Mouse (Mus musculus): Measurements from ENCODE around the gene Brinp1. TPM values are rescaled to one million over a fixed set of nuclear protein-coding genes. Genes with fewer than 3 reads are reported as not detected.

The Brinp1 gene
- polyA plus RNA-seq, 1 experiment from 2014 or later: 7.6 TPM

- Histone ChIP-seq H3K4me1 (replicated peaks) (no peaks in the 10 kb centered on the region), H3K9me3 (no peaks in the 10 kb centered on the region), H3K36me3 (no peaks in the 10 kb centered on the region), H3K9ac (replicated peaks) (no peak overlapping the region), H3K4me3 (replicated peaks) (no peak overlapping the region), H3K27me3 (no peaks in the 10 kb centered on the region), H3K27ac (no peak overlapping the region), H3K4me2 (no peak overlapping the region)
- WGBS: 83% methylated on average over 3 of the region's 3 CpGs
- ATAC-seq (ENCODE audit: insufficient number of reproducible peaks, insufficient read depth, low FRiP score, low TSS enrichment, low read depth): no peak
Observed at GRCm38 (mm10) chr4:68920127-68920526, 34.1 kb downstream of the Brinp1 start.

GRCm38 (mm10) chr4:68910942-68911341 lies 43.3 kb downstream of the Brinp1 start:
- no peaks in the 10 kb centered on the region for H3K27me3 ChIP-seq
- H3K36me3 ChIP-seq: no peaks in the 10 kb centered on the region
- WGBS: 56% methylated on average over 3 of the region's 3 CpGs
- no peak overlapping the region for H3K4me3 ChIP-seq (replicated peaks)
- H3K4me2 ChIP-seq: no peak overlapping the region
- no peak for ATAC-seq (ENCODE audit: insufficient number of reproducible peaks, insufficient read depth, low FRiP score, low TSS enrichment, low read depth)
- H3K4me1 ChIP-seq (replicated peaks): no peaks in the 10 kb centered on the region
- H3K27ac ChIP-seq: no peak overlapping the region
- H3K9me3 ChIP-seq: no peaks in the 10 kb centered on the region
- H3K9ac ChIP-seq (replicated peaks): no peak overlapping the region

DNA sequence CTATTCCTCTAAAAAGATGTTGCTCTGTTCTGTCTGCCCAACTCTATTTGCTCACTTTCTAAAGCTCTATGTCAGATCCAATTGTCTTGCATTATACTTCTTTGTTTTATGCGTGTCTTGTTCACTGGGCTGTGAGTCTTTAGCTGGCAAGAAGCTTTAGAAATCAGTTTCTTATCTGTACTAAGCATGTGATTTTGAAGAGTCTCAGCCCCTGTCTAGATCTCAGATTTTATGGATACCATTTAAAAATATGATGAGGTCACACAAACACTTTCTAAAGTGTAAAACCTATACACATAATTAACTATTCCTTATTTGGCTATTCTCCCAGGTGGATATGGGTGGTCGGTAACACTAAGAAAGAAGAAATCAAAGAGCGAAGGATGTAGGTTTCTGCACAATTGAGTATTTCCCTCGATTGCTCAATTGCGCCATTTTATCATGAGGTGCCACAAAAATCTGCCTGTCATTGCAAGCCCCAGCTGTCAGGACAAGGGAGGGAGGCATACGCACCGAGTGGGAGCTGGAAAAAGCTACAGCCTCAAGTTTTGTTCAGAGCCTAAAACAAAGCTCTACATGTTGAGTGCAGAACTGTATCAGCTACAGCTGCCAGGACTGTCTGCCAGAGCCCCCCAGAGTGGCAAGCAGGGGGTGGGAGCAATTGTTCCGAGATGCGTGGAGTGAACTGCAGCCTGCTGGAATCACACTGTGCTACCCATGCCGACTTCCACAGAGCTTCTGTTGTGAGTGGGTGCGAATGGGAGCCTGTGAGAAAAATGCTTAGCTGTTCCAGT lies 47.6 kb downstream of the Brinp1 start:
- Histone ChIP-seq H3K9me3 (no peaks in the 10 kb centered on the region), H3K27ac (no peak overlapping the region), H3K9ac (replicated peaks) (no peak overlapping the region), H3K36me3 (no peaks in the 10 kb centered on the region), H3K4me3 (replicated peaks) (no peak overlapping the region), H3K4me2 (no peak overlapping the region), H3K4me1 (replicated peaks) (no peaks in the 10 kb centered on the region), H3K27me3 (no peaks in the 10 kb centered on the region)
- WGBS: 82% methylated on average over 11 of the region's 11 CpGs
- no peak for ATAC-seq (ENCODE audit: insufficient number of reproducible peaks, insufficient read depth, low FRiP score, low TSS enrichment, low read depth)

DNA sequence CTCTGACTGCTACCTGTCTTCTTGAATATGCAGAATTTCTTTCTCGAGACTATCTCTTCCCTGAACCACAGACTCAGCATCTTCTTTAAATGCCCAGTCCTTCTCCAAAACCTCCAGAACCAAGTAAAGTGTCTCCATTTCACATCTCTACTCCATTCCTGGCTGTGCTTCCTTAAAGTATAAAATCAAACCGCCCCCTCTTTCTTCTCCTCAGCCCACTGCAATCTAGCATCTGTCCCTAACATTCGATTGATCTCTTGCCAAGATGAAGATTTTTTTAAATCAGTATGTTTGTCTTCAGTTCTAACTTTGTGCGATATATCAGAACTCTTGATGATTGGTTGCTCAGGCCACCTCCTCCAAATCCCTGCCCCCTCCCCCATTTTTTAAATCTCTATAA lies 63.7 kb downstream of the Brinp1 start:
- no peaks in the 10 kb centered on the region for H3K36me3 ChIP-seq
- no peak overlapping the region for H3K9ac ChIP-seq (replicated peaks)
- no peak overlapping the region for H3K4me3 ChIP-seq (replicated peaks)
- WGBS: 87% methylated on average over 4 of the region's 4 CpGs
- no peaks in the 10 kb centered on the region for H3K9me3 ChIP-seq
- no peak overlapping the region for H3K4me2 ChIP-seq
- H3K27ac ChIP-seq: no peak overlapping the region
- ATAC-seq (ENCODE audit: insufficient number of reproducible peaks, insufficient read depth, low FRiP score, low TSS enrichment, low read depth): no peak
- H3K4me1 ChIP-seq (replicated peaks): no peaks in the 10 kb centered on the region
- H3K27me3 ChIP-seq: no peaks in the 10 kb centered on the region

DNA sequence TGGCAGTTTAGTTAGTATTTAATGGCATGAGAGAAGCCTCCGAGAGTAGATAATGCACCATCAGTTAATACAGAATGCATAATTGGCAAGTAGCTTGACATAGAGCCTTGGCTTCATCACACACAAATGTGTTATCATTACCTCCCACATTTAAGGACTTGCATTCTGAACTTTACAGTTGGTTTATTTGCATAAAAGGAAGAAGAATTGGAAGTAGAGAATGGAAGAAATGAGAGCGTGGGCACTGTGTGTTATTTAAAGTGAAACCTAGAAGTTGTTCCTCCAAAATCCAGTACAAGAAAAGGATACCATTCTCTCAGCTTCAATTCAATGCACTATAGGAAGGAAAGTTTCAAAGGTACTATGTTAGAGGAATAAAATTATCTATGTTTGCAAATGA lies 67.9 kb downstream of the Brinp1 start:
- no peak overlapping the region for H3K9ac ChIP-seq (replicated peaks)
- H3K9me3 ChIP-seq: no peaks in the 10 kb centered on the region
- ATAC-seq (ENCODE audit: insufficient number of reproducible peaks, insufficient read depth, low FRiP score, low TSS enrichment, low read depth): no peak
- no peaks in the 10 kb centered on the region for H3K4me1 ChIP-seq (replicated peaks)
- H3K27me3 ChIP-seq: no peaks in the 10 kb centered on the region
- WGBS: 86% methylated on average over 2 of the region's 2 CpGs
- no peak overlapping the region for H3K27ac ChIP-seq
- H3K4me3 ChIP-seq (replicated peaks): no peak overlapping the region
- no peaks in the 10 kb centered on the region for H3K36me3 ChIP-seq
- H3K4me2 ChIP-seq: no peak overlapping the region

- Histone ChIP-seq H3K9me3 (no peaks in the 10 kb centered on the region), H3K27me3 (no peaks in the 10 kb centered on the region), H3K27ac (no peak overlapping the region), H3K9ac (replicated peaks) (no peak overlapping the region), H3K4me1 (replicated peaks) (no peaks in the 10 kb centered on the region), H3K4me2 (no peak overlapping the region), H3K4me3 (replicated peaks) (no peak overlapping the region), H3K36me3 (no peaks in the 10 kb centered on the region)
- ATAC-seq (ENCODE audit: insufficient number of reproducible peaks, insufficient read depth, low FRiP score, low TSS enrichment, low read depth): no peak
Observed at GRCm38 (mm10) chr4:68872028-68872427, 82.2 kb downstream of the Brinp1 start.

GRCm38 (mm10) chr4:68865135-68865767 lies 88.9 kb downstream of the Brinp1 start:
- Histone ChIP-seq H3K4me3 (replicated peaks) (no peak overlapping the region), H3K9ac (replicated peaks) (no peak overlapping the region), H3K4me1 (replicated peaks) (no peaks in the 10 kb centered on the region), H3K36me3 (no peaks in the 10 kb centered on the region), H3K27ac (no peak overlapping the region), H3K9me3 (no peaks in the 10 kb centered on the region), H3K27me3 (no peaks in the 10 kb centered on the region), H3K4me2 (no peak overlapping the region)
- no peak for ATAC-seq (ENCODE audit: insufficient number of reproducible peaks, insufficient read depth, low FRiP score, low TSS enrichment, low read depth)
- WGBS: 78% methylated on average over 4 of the region's 4 CpGs

- Histone ChIP-seq H3K36me3 (no peaks in the 10 kb centered on the region), H3K27me3 (no peaks in the 10 kb centered on the region), H3K9me3 (no peaks in the 10 kb centered on the region), H3K4me3 (replicated peaks) (no peak overlapping the region), H3K27ac (no peak overlapping the region), H3K9ac (replicated peaks) (no peak overlapping the region), H3K4me1 (replicated peaks) (no peaks in the 10 kb centered on the region), H3K4me2 (no peak overlapping the region)
- ATAC-seq (ENCODE audit: insufficient number of reproducible peaks, insufficient read depth, low FRiP score, low TSS enrichment, low read depth): no peak
- 91% methylated on average over 2 of the region's 2 CpGs for WGBS
Observed at GRCm38 (mm10) chr4:68864668-68865067, 89.5 kb downstream of the Brinp1 start.

DNA sequence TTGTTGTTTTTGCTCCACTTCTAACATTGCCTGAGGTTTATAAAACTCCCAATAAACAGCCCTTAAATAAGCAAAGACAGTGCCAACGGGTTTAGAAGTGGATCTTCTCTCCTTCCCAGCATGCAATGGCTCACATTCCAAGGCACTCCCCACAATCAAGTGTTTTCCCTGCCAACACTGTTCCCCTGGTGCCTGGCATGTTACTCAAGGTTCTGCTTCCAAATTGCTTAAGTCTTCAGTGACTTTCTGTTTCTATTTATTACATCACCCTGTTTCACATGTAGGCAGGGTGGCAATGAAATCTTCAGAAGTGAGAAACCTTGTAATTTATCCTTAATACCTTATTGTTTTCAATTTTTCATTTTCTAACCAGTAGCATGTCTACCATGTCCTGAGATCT lies 97.3 kb downstream of the Brinp1 start:
- Histone ChIP-seq H3K27me3 (no peaks in the 10 kb centered on the region), H3K36me3 (no peaks in the 10 kb centered on the region), H3K9me3 (no peaks in the 10 kb centered on the region), H3K9ac (replicated peaks) (no peak overlapping the region), H3K4me3 (replicated peaks) (no peak overlapping the region), H3K4me1 (replicated peaks) (no peaks in the 10 kb centered on the region), H3K4me2 (no peak overlapping the region), H3K27ac (no peak overlapping the region)
- WGBS: 51% methylated on average over 1 of the region's 1 CpGs
- ATAC-seq (ENCODE audit: insufficient number of reproducible peaks, insufficient read depth, low FRiP score, low TSS enrichment, low read depth): no peak

DNA sequence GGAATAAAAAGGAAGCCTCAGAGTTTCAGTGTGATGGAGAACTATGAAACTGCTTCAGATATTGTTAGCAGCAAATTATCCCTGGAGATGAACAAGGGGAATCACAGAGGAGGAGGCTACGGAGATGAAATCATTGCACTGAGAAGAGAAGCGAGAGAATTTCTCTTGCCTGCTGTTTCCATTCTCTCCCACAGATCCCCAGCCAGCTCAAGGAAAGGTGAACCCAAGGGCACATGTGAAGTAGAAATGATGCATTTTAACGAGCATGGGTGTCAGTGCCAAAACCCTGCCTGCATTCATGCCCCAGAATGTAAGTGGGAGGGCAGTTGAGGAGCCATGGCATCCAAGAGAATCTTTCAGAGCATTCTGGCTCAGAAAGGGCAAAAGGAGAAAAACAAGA lies 104.5 kb downstream of the Brinp1 start:
- ATAC-seq (ENCODE audit: insufficient number of reproducible peaks, insufficient read depth, low FRiP score, low TSS enrichment, low read depth): no peak
- Histone ChIP-seq H3K36me3 (no peaks in the 10 kb centered on the region), H3K9ac (replicated peaks) (no peak overlapping the region), H3K4me3 (replicated peaks) (no peak overlapping the region), H3K27ac (no peak overlapping the region), H3K4me2 (no peak overlapping the region), H3K4me1 (replicated peaks) (no peaks in the 10 kb centered on the region), H3K9me3 (no peaks in the 10 kb centered on the region), H3K27me3 (no peaks in the 10 kb centered on the region)
- WGBS: 65% methylated on average over 3 of the region's 3 CpGs

DNA sequence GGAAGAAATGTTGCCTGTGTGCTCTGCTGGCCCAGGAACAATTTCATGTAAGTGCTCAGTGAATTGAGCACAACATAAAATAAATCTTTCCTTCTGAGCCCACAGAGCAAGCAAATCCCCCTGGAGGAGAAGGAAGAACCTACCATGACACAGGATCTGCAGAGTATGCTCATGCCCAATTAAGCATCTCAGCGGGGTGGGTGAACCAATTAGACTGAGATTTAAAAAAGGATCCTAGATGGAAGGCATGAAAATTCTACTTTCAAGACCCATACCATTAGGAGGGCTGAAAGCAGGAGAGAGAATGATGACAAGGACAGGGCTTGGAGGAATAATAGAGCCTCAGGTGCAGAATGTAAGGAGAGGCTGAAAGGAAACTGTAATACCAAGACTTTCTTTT lies 107.2 kb downstream of the Brinp1 start:
- 73% methylated on average over 1 of the region's 1 CpGs for WGBS
- no peak overlapping the region for H3K9ac ChIP-seq (replicated peaks)
- no peak overlapping the region for H3K27ac ChIP-seq
- H3K27me3 ChIP-seq: no peaks in the 10 kb centered on the region
- H3K4me1 ChIP-seq (replicated peaks): no peaks in the 10 kb centered on the region
- H3K4me3 ChIP-seq (replicated peaks): no peak overlapping the region
- no peaks in the 10 kb centered on the region for H3K36me3 ChIP-seq
- no peak for ATAC-seq (ENCODE audit: insufficient number of reproducible peaks, insufficient read depth, low FRiP score, low TSS enrichment, low read depth)
- no peak overlapping the region for H3K4me2 ChIP-seq
- H3K9me3 ChIP-seq: no peaks in the 10 kb centered on the region

GRCm38 (mm10) chr4:68845964-68846363 lies 108.2 kb downstream of the Brinp1 start:
- Histone ChIP-seq H3K36me3 (no peaks in the 10 kb centered on the region), H3K9me3 (no peaks in the 10 kb centered on the region), H3K9ac (replicated peaks) (no peak overlapping the region), H3K4me3 (replicated peaks) (no peak overlapping the region), H3K4me2 (no peak overlapping the region), H3K27me3 (no peaks in the 10 kb centered on the region), H3K27ac (no peak overlapping the region), H3K4me1 (replicated peaks) (no peaks in the 10 kb centered on the region)
- WGBS: 49% methylated on average over 3 of the region's 3 CpGs
- ATAC-seq (ENCODE audit: insufficient number of reproducible peaks, insufficient read depth, low FRiP score, low TSS enrichment, low read depth): no peak
